Mouse (Mus musculus) retina, embryonic 14.5 days (tissue): ENCODE results near the gene Olfr1322.

Source experiments
- DNase-seq: peaks from one replicate; pipeline ENCODE4 v3.0.0-alpha.2; 2015; ENCODE audit warnings: low spot score

The Olfr1322 gene

GRCm38 (mm10) chrX:49891383-49891782 lies at the start of gene Olfr1322:
Gene Olfr1322 (minus strand): TSS chrX:49891483.
- DNase-seq, result no peak

GRCm38 (mm10) chrX:49877651-49878349 lies 13.5 kb downstream of the Olfr1322 start:
- no peak for DNase-seq
